Mouse (Mus musculus) cerebellum, adult 11-12 months (tissue): Measurements from ENCODE around the gene Rbks.
"Not testable (repeated sequence)": the region's sequence is repeated elsewhere in the genome, so short reads cannot be mapped to it uniquely, and the experiment has no call there.

Experiments used
- DNase-seq: peaks from one replicate; pipeline ENCODE4 v3.0.0; 2022

Rbks gene

GRCm38 (mm10) chr5:31614339-31615025 lies 82.9 kb downstream of the Rbks start:
- DNase-seq, result no peak

DNA sequence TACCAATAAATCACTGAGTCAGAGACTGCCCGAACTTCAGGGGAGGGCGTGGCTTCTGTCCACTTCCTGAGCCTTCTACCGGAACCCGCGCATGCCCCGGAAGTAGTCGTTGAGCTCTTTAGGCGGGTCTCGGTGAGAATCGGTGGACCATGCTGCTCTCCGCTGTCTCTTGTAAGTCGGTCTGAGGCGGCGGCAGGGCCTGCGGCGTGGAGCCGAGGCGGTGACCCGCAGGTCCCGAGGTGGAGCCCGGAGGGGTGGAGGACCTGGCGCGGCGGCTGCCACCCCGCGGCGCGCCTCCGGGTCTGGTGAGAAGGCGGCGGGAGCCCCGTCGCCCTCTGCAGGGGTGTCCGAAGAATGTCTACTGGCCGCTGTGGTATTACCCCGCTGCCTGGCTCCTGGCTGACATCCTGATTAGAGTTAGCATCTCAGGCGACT lies 83.6 kb downstream of the Rbks start:
- DNase-seq, result peak; percentile 79

DNA sequence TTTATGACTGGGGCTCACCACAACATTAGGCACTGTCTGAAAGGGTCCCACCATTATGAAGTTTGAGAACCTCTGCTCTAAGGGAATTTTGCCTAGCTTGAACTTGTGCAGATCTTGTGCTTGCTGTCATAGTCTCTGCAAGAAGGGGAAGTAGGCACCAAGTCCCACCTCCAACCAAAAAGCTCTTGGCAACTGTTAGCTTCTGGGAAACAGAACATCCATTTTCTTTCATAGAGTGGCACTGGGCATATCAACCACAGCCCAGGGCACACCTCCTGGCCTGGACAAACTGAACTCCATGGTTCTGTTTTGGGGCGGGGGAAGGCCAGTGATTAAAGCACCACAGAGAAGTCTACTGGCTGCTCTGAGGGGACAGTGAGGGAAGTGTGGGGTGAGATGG lies 86.2 kb downstream of the Rbks start:
- DNase-seq, result no peak

DNA sequence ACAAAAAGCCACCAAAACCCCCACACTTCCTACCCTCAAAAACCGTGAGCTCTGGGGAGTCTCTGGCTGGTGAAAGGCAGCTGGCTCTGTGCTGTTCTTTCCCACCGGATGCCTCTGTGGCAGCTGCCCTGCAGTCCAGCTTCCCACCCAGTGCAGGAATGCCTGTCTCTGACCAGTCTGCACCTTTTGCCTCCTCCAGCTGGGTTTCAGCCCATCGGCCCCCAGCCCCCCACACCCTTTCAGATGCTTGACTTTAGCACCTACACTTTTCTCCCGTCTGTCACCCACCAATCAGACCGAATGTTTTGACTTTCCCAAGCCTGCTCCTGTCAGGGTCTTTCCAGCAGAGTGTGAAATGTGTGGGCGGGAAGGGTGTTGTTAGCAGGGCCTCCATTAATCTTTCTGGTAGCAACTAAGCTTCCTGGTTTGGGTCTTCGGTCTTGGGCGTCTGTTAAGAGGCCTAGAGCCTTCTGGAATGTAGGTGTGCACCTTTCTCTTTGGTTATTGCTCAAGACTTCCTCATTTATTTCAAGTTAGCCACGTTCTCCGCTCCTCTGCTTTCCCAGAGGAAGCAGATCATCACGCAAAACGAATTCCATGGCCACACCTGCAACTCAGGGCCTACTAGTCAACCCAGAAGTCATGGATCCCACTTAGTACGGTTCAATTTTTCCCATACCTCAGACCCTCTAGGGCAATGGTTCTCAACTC lies 86.9 kb downstream of the Rbks start:
- no peak for DNase-seq

DNA sequence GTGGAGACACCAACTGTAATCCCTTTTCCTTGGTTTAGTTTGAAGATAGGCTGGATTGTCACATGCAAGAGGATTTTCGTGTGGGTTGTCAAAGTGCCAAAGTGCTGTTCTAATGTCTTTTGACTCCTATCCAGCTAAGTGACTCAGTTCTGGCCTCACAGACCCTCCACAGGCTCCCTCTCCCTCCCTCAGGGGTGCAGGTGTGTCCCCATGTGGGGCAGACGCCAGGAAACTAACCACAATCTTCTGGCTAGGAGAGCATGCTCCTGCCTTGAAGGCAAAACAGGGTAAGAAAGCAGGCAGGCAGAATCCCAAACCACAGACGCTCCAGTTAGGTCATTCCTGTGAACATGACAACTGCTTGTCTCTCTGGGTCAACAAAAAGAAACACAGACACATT lies 91.3 kb downstream of the Rbks start:
- DNase-seq, result no peak

GRCm38 (mm10) chr5:31603766-31604165 lies 93.7 kb downstream of the Rbks start:
- no peak for DNase-seq

DNA sequence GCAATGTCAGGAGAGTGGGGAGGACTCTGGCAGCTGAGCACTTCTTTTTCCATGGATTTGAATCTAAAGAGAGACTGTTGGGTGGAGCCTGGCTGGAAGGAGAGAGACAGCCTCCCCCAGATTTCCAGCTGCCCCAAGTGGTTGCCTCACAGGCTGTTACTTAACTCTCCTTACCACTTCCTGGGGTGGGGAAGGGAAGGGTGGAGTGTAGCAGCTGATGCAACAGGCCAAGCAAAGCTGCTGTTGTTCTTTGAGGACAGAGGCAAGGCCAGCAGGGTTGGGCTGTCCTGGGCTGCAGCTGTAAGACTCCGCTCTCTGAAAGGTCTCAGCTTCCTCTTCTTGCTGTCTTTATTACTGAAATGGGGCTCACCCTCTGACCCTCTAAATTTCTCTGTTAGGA lies 95.0 kb downstream of the Rbks start:
- DNase-seq, result no peak

- no peak for DNase-seq
Observed at GRCm38 (mm10) chr5:31601162-31601722, 96.2 kb downstream of the Rbks start.

GRCm38 (mm10) chr5:31599161-31599560 lies 98.3 kb downstream of the Rbks start:
- DNase-seq, result no peak

DNA sequence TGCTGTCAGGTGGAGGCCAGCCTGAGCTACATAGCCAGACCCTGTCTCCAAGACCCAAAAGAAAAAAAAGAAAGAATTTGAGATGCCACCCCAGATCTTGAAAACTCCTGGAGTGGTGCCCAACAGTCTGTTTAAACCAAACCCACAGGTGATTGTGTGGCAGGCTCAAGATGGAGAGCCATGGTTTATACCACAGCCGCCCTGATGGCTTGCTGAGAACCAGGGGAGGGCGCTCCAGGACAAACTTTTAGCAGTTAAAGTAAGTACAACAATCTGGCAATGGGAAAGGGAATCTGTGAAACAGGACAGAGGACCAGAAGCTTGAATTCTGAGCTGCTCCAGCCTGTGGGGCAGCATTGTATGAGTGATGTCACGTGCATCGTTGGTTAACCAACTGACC lies 98.8 kb downstream of the Rbks start:
- no peak for DNase-seq

- DNase-seq, result no peak
Observed at GRCm38 (mm10) chr5:31598121-31598520, 99.3 kb downstream of the Rbks start.

- DNase-seq, result no peak
Observed at GRCm38 (mm10) chr5:31597430-31597944, 99.9 kb downstream of the Rbks start.

DNA sequence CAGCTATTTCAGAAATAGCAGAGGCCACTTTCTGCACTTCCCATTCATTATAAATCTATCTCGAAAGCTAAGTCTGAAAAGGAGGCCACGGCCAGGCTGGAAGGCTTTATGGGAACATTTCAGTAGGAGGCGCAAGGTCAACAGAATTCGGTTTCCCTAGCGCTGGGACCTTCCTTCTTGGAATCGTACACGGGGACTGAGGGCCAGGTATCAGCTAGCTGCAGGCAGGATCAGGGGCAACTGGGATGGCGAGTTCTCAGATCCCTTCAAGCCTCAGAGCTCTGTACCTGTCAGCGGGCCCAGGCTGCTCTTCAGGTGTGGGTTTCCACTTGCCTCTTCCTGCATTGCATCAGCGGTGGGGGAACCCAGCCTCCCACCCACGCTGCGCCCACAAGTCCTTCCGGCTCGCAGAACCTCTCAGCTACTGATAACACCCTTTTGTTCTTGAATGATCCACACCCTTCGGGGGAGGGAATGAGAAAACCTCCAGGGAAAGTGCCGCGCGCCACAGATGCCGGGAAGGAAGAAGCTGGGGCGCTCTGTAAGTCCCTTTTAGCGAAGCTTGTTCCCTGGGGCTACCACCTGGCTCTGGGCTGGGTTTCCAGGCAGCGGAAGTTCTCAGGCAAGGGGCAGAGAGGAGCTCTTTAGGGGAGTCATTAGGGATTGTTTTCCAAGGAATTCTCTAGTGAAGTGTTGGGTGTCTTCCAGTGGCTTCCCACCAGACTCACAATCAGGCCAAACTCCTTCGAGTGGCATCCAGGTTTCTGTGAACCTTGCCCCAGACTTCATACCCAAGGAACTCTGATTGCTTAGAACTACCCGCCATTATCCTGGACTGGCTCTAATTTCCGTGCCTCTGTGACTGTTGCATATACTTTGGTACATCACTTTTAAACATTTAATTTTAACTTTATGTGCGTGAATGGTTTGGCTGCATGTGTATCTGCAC lies 100.7 kb downstream of the Rbks start, which contains the start of gene Mrpl33:
Gene Mrpl33 (plus strand): TSS at position 455 of the 949 bp plus-strand sequence.
- DNase-seq, result peak; percentile 43

DNA sequence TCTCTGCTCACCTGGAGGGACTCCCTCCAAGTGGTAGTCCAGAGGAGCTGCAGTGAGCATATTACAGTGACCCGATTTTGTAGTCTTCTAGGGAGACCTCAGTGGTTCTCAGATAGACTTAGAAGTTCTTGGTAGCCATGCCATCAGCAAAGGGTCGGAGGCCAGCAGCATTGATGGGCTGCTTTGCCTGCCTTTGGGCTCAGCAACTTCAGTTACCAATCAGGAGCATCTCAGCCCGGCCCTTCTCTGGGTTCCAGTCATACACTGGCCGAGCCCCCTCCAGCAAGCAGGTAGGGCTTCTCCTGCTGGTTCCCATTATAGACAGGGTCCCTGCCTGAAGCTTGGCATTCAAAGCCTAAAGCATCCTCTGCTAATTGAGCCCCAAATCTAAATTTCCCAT lies 101.6 kb downstream of the Rbks start:
- DNase-seq, result no peak

- DNase-seq, result no peak
Observed at GRCm38 (mm10) chr5:31591122-31591521, 106.3 kb downstream of the Rbks start.

GRCm38 (mm10) chr5:31589711-31590319 lies 107.6 kb downstream of the Rbks start:
- no peak for DNase-seq

DNA sequence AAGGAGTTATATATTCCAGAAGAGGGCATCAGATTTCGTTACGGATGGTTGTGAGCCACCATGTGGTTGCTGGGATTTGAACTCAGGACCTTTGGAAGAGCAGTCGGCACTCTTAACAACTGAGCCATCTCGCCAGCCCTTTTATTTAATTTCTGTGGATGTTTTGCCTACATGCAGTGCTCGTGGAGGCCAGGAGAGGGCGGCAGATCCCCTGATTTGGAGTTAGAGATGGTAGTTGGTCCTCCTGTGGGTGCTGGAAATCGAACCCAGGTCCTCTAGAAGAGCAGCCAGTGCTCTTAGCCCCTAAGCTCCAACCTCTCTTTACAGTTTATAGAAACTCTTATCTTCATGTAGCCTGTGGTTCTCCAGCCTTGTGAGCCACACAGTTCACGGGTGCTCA lies 108.8 kb downstream of the Rbks start:
- DNase-seq, result not testable (repeated sequence)

- no peak for DNase-seq
Observed at GRCm38 (mm10) chr5:31588016-31588415, 109.4 kb downstream of the Rbks start.

- DNase-seq, result no peak
Observed at GRCm38 (mm10) chr5:31585526-31585925, 111.9 kb downstream of the Rbks start.

- no peak for DNase-seq
Observed at GRCm38 (mm10) chr5:31583261-31583660, 114.2 kb downstream of the Rbks start.

DNA sequence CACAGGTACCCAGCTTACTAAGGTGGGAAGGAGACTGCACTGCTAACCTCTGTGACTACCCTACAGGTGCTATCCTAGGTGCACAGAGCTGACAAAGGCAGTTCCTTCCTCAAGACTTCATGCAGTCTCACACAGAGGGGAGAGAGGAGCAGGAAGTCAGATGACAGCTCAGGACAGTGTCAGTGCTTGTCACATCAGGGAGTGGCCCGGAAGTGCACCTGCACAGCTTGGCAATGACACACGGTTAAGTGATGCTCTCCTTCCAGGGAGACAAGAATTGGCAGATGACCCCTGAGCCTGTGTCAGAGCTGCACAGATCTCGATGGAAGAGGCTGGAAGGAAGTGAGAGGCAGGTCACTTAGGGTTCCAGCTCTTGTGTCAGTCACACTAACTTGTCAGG lies 115.5 kb downstream of the Rbks start:
- DNase-seq, result no peak

DNA sequence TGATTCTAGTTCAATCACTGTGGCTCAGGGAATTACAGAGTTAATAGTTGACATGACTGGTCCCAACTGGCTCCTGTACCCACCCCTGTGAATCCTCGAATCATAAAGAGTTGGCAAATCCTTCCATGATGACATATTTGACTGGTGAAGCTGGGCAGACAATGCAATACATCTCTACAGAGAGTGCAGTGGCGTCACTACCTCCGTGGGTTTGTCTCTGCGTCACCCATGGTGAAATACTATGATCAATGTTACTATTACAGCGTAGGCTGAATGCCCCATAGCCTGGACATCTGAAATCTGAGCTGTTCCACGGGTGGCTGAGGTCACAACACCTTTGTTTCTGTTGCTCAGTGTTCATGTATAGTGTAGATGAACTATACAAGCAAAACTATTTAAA lies 116.2 kb downstream of the Rbks start:
- DNase-seq, result no peak
